Mouse (Mus musculus) kidney, adult 2 months (tissue): Measurements from ENCODE around the gene Acss3.

ENCODE experiments used
- CTCF ChIP-seq: fragments of 200-500 bp; conservative IDR thresholded peaks from 2 replicates; pipeline ENCODE4 v1.5.1; 2011; ENCODE audit warnings: low read depth, mild to moderate bottlenecking, control low read depth, low read length, moderate library complexity, mixed read lengths; ENCODE audit not compliant: insufficient read depth, insufficient read length
- POLR2A ChIP-seq: fragments of 200-500 bp; IDR thresholded peaks from one replicate; pipeline ENCODE4 v1.6.1; 2011; ENCODE audit warnings: low read depth, low read length, control low read depth

DNA sequence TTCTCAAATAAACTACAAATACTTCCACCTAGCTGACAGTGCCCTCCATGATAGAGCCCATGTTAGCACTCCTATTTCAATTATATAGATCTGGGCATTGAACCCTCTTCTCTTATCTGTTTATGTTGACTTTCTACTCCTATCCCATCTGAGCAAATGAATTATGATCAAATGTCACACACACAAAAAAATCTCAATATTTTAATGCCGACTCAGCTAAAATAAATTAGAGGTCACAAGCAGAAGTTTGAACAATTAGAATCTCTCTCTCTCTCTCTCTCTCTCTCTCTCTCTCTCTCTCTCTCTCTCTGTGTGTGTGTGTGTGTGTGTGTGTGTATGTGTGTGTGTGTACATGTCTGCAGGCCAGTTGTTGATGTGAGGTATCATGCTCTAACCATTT is 25.3 kb upstream of the Acss3 start:
- no peak for TF ChIP-seq POLR2A
- TF ChIP-seq CTCF, result no peak
